Mouse (Mus musculus): Measurements from ENCODE around the gene Bcl6.

DNA sequence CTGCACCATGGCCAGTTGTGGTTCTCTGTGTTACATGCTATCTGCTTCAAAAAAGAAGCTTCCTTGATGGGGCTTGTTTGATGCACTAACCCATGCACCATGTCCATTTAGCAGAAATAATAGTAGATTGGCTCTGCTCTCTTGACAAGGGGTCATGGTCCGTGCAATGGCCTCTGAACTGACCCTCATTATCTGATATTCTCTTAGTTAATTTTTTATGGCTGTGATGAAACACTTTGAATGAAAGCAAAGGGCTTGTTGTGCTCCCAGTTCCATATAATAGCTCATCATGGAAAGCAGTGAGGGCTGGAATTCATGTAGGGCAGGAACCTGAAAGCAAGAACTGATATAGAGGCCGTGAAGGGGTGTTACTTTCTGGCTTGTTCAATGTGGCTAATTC, 69.2 kb downstream of the Bcl6 start:
- no peak for TF ChIP-seq CTCF (IDR thresholded peaks at IDR 0.05; ENCODE audit: borderline replicate concordance, insufficient read depth, low read length)
- no peak for TF ChIP-seq POLR2A (IDR thresholded peaks at IDR 0.05; ENCODE audit: low read depth, low read length)

Data from embryonic fibroblast, embryonic 13.5 days (primary cell).